Mouse (Mus musculus): ENCODE measurements around the gene Dnajc22. TPM values are rescaled to one million over a fixed set of nuclear protein-coding genes. Genes with fewer than 3 reads are reported as not detected.

The Dnajc22 gene
- polyA plus RNA-seq, 1 experiment: 0.78 TPM

DNA sequence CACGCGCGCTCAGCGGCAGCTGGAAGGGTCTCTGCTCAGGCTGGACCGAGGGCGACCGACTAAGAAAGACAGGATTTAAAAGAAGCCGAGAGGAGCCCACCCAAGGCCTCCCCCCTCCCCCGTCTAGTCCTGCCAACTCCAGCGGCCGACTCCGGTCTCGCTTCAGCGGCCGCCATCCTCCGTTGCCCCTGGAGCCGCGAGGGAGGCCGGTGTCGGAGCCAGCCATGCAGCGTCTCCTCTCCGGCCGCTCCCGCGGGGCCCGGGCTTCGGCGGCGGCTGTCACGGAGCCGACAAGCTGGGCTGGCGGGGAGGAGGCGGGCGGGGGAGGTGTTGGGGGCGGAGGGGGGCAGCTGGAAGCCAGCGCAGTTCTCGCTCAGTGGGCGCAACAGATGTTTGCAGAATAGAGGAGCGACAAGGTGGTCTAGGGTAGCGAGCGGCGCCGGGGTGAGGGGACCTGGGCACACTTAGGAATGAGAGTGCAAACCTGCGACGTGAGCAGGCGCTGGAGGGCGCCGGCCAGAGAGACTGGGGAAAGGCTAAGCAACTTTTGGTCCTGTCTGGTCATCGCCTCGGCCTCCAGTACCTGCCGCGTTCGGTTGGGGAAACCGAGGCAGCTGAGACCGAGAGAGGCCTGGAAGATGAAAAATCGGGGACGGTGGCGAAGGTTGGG, 4.0 kb downstream of the Dnajc22 start:
- Histone ChIP-seq H3K36me3 (ENCODE audit: control insufficient read depth, insufficient read depth) (no peaks in the 10 kb centered on the region), H3K79me2 (ENCODE audit: control insufficient read depth, insufficient read depth) (no peaks in the 10 kb centered on the region), H3K27me3 (ENCODE audit: control insufficient read depth, insufficient read depth, insufficient read length) (peaks cover 45% of the 10 kb centered on the region), H3K4me2 (ENCODE audit: low read depth) (peak overlapping the region; percentile 98), H3K4me3 (peak overlapping the region; percentile 1), H3ac (ENCODE audit: control insufficient read depth, insufficient read length) (no peak overlapping the region)
- TF ChIP-seq TCF3 (IDR thresholded peaks at IDR 0.05; ENCODE audit: insufficient read length, low read depth) (no peak), REST (IDR thresholded peaks at IDR 0.05; ENCODE audit: insufficient read depth, insufficient read length) (no peak), MYOD1 (IDR thresholded peaks at IDR 0.05; ENCODE audit: control insufficient read depth in 1 of 3, insufficient read length in 2 of 3, low read depth in 2 of 3) (peak in 1 of 3 experiments; percentile 24)

DNA sequence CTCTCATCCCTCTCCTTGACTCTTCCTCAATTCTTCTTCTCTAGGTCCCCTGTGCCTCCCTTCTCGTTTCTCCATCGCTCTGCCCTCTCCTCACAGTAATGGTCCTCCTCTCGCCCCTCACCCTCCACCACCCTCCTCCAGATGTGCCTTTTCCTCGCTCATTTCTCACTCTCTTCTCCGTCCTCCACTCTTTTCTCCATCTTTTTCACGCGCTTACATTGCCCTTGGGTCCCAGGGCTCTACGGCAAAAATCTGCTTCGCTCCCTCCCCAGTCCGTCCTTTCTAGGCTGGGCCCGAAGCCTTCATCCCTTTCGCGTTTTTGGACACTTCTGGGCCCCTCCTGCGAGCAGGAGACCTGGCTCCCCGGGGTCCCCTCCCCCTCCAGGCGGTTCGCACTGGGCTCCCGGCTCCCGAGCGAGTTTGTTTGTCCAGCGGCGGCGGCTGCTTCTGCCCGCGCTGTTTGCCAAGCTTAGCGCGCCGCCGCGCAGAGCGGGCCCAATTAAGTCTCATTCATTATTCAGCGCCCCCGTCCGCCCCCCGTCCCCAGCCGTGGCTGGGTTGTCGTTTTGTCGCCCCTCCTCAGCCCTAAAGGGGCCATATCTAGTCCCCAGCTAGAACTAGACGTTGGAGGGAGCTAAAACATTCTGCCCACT, 5.0 kb downstream of the Dnajc22 start:
- TF ChIP-seq TCF3 (IDR thresholded peaks at IDR 0.05; ENCODE audit: insufficient read length, low read depth) (no peak), TCF12 (IDR thresholded peaks at IDR 0.05; ENCODE audit: insufficient read depth, poor library complexity, severe bottlenecking) (no peak), POLR2A (IDR thresholded peaks at IDR 0.05; ENCODE audit: insufficient read length, low read depth) (no peak), MYOD1 (IDR thresholded peaks at IDR 0.05; ENCODE audit: control insufficient read depth in 1 of 3, insufficient read length in 2 of 3, low read depth in 2 of 3) (no peak), MYOG (IDR thresholded peaks at IDR 0.05; ENCODE audit: control insufficient read depth in 1 of 3, insufficient read depth in 1 of 3, insufficient read length in 2 of 3, low read depth in 2 of 3) (no peak), POLR2AphosphoS2 (IDR thresholded peaks at IDR 0.05; ENCODE audit: insufficient read length, low read depth) (no peak), SRF (IDR thresholded peaks at IDR 0.05; ENCODE audit: control insufficient read depth, insufficient read length, low read depth) (no peak), REST (IDR thresholded peaks at IDR 0.05; ENCODE audit: insufficient read depth, insufficient read length) (no peak), USF1 (IDR thresholded peaks at IDR 0.05; ENCODE audit: low read depth) (no peak), CEBPB (IDR thresholded peaks at IDR 0.05; ENCODE audit: insufficient read depth, poor library complexity, severe bottlenecking) (no peak), MAX (IDR thresholded peaks at IDR 0.05; ENCODE audit: low read depth) (no peak), E2F4 (IDR thresholded peaks at IDR 0.05; ENCODE audit: insufficient read depth) (no peak)
- H3ac ChIP-seq (ENCODE audit: control insufficient read depth, insufficient read length): no peak overlapping the region
- peaks cover 45% of the 10 kb centered on the region for H3K27me3 ChIP-seq (ENCODE audit: control insufficient read depth, insufficient read depth, insufficient read length)
- H3K4me2 ChIP-seq (ENCODE audit: low read depth): peak overlapping the region; percentile 98
- no peaks in the 10 kb centered on the region for H3K79me2 ChIP-seq (ENCODE audit: control insufficient read depth, insufficient read depth)
- H3K36me3 ChIP-seq (ENCODE audit: control insufficient read depth, insufficient read depth): no peaks in the 10 kb centered on the region
- peak overlapping the region; percentile 1 for H3K4me3 ChIP-seq

DNA sequence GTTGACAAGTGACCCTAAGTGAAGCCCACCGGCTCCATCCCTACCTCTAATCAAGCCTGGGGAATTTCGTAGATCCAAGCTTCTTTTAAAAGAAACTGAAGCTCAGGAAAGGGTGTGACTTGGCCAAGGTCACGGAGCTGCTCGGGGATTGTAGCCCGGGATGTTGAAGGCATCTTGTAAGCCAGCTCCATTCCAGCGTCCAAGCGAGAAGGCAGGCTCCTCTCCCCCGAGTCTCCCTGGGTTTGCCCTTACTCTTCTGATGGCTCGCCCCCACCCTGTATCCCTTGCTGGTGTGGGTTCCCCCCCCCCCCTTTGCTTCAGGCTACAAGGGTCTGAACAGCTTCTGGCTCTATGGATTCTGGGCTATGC, 5.5 kb downstream of the Dnajc22 start:
- Histone ChIP-seq H3ac (ENCODE audit: control insufficient read depth, insufficient read length) (no peak overlapping the region), H3K36me3 (ENCODE audit: control insufficient read depth, insufficient read depth) (no peaks in the 10 kb centered on the region), H3K79me2 (ENCODE audit: control insufficient read depth, insufficient read depth) (no peaks in the 10 kb centered on the region), H3K27me3 (ENCODE audit: control insufficient read depth, insufficient read depth, insufficient read length) (peaks cover 43% of the 10 kb centered on the region), H3K4me3 (peak overlapping the region; percentile 1), H3K4me2 (ENCODE audit: low read depth) (peak overlapping the region; percentile 98)
- no peak for TF ChIP-seq REST (IDR thresholded peaks at IDR 0.05; ENCODE audit: insufficient read depth, insufficient read length)
- TF ChIP-seq TCF12 (IDR thresholded peaks at IDR 0.05; ENCODE audit: insufficient read depth, poor library complexity, severe bottlenecking): no peak
- TF ChIP-seq CEBPB (IDR thresholded peaks at IDR 0.05; ENCODE audit: insufficient read depth, poor library complexity, severe bottlenecking): no peak
- no peak for TF ChIP-seq E2F4 (IDR thresholded peaks at IDR 0.05; ENCODE audit: insufficient read depth)
- no peak for TF ChIP-seq SRF (IDR thresholded peaks at IDR 0.05; ENCODE audit: control insufficient read depth, insufficient read length, low read depth)
- TF ChIP-seq USF1 (IDR thresholded peaks at IDR 0.05; ENCODE audit: low read depth): no peak
- no peak for TF ChIP-seq POLR2AphosphoS2 (IDR thresholded peaks at IDR 0.05; ENCODE audit: insufficient read length, low read depth)
- no peak for TF ChIP-seq POLR2A (IDR thresholded peaks at IDR 0.05; ENCODE audit: insufficient read length, low read depth)
- TF ChIP-seq MAX (IDR thresholded peaks at IDR 0.05; ENCODE audit: low read depth): no peak
- TF ChIP-seq MYOD1 (IDR thresholded peaks at IDR 0.05; ENCODE audit: control insufficient read depth in 1 of 3, insufficient read length in 2 of 3, low read depth in 2 of 3): no peak
- TF ChIP-seq TCF3 (IDR thresholded peaks at IDR 0.05; ENCODE audit: insufficient read length, low read depth): no peak

DNA sequence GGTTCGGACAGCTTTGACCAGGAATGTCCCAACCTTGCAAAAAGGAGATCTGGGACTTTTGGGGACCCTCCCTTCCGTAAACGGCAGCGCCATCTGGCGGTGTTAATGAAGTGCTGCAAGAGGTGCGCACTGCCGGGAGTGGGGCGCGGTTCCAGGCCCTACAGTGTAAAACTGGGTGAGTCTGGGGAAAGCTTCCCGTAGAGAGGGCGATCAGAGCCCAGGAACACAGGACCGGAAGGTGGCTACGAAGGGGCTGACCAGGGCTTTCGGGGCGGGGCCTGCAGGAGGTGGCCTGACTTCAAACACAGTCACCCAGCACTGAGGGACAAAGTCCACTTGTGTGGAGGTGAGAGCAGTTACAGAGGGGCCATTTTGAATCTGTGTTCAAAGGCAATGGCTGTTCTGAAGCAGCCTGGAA, 6.2 kb downstream of the Dnajc22 start:
- Histone ChIP-seq H3K4me3 (peak overlapping the region; percentile 1), H3ac (ENCODE audit: control insufficient read depth, insufficient read length) (no peak overlapping the region), H3K4me2 (ENCODE audit: low read depth) (peak overlapping the region; percentile 98), H3K79me2 (ENCODE audit: control insufficient read depth, insufficient read depth) (no peaks in the 10 kb centered on the region), H3K36me3 (ENCODE audit: control insufficient read depth, insufficient read depth) (no peaks in the 10 kb centered on the region), H3K27me3 (ENCODE audit: control insufficient read depth, insufficient read depth, insufficient read length) (peaks cover 39% of the 10 kb centered on the region)
- no peak for TF ChIP-seq USF1 (IDR thresholded peaks at IDR 0.05; ENCODE audit: low read depth)
- no peak for TF ChIP-seq MYOD1 (IDR thresholded peaks at IDR 0.05; ENCODE audit: control insufficient read depth in 1 of 3, insufficient read length in 2 of 3, low read depth in 2 of 3)
- no peak for TF ChIP-seq TCF3 (IDR thresholded peaks at IDR 0.05; ENCODE audit: insufficient read length, low read depth)
- TF ChIP-seq POLR2A (IDR thresholded peaks at IDR 0.05; ENCODE audit: insufficient read length, low read depth): no peak
- no peak for TF ChIP-seq SRF (IDR thresholded peaks at IDR 0.05; ENCODE audit: control insufficient read depth, insufficient read length, low read depth)
- no peak for TF ChIP-seq MAX (IDR thresholded peaks at IDR 0.05; ENCODE audit: low read depth)
- TF ChIP-seq E2F4 (IDR thresholded peaks at IDR 0.05; ENCODE audit: insufficient read depth): no peak

DNA sequence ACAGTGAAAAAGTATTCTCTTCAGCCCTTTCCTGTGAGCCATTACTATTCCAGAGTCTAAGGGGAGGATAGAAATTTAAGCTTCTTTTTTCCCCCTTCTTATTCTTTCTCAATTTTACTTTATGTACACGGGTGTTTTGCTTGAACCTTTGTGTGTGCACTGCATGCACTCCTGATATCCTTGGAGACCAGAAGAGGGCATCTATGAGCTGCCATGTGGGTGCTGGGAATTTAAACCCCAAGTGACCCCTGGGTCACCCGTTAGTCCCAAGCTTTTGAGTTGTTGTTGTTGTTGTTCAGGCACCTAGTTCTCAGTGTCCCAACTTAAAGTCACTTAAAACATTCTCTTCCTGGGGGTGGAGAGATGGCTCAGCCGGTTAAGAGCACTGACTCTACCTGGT, 7.0 kb downstream of the Dnajc22 start:
- H3K4me2 ChIP-seq (ENCODE audit: low read depth): no peak overlapping the region
- no peaks in the 10 kb centered on the region for H3K36me3 ChIP-seq (ENCODE audit: control insufficient read depth, insufficient read depth)
- peaks cover 34% of the 10 kb centered on the region for H3K27me3 ChIP-seq (ENCODE audit: control insufficient read depth, insufficient read depth, insufficient read length)
- no peak overlapping the region for H3K4me3 ChIP-seq
- TF ChIP-seq POLR2AphosphoS2 (IDR thresholded peaks at IDR 0.05; ENCODE audit: insufficient read length, low read depth) (no peak), MYOD1 (IDR thresholded peaks at IDR 0.05; ENCODE audit: control insufficient read depth in 1 of 3, insufficient read length in 2 of 3, low read depth in 2 of 3) (no peak), USF1 (IDR thresholded peaks at IDR 0.05; ENCODE audit: low read depth) (no peak), CEBPB (IDR thresholded peaks at IDR 0.05; ENCODE audit: insufficient read depth, poor library complexity, severe bottlenecking) (no peak), POLR2A (IDR thresholded peaks at IDR 0.05; ENCODE audit: insufficient read length, low read depth) (no peak), MAX (IDR thresholded peaks at IDR 0.05; ENCODE audit: low read depth) (no peak), E2F4 (IDR thresholded peaks at IDR 0.05; ENCODE audit: insufficient read depth) (no peak), TCF12 (IDR thresholded peaks at IDR 0.05; ENCODE audit: insufficient read depth, poor library complexity, severe bottlenecking) (no peak), REST (IDR thresholded peaks at IDR 0.05; ENCODE audit: insufficient read depth, insufficient read length) (no peak), TCF3 (IDR thresholded peaks at IDR 0.05; ENCODE audit: insufficient read length, low read depth) (no peak), SRF (IDR thresholded peaks at IDR 0.05; ENCODE audit: control insufficient read depth, insufficient read length, low read depth) (no peak), MYOG (IDR thresholded peaks at IDR 0.05; ENCODE audit: control insufficient read depth in 1 of 3, insufficient read depth in 1 of 3, insufficient read length in 2 of 3, low read depth in 2 of 3) (no peak)
- no peak overlapping the region for H3ac ChIP-seq (ENCODE audit: control insufficient read depth, insufficient read length)
- no peaks in the 10 kb centered on the region for H3K79me2 ChIP-seq (ENCODE audit: control insufficient read depth, insufficient read depth)
